Mouse (Mus musculus): ENCODE results near the gene Hist1h2bc. TPM values are rescaled to one million over a fixed set of nuclear protein-coding genes. Genes with fewer than 3 reads are reported as not detected.

Hist1h2bc gene
- polyA plus RNA-seq, 3 experiments from 2014 or later = 0.52 to 3.6 (median 3.3) TPM

- ATAC-seq = peak; percentile 70
These were observed 54.7 kb downstream of the Hist1h2bc start, which contains the start of gene Hist1h1c for GRCm38 (mm10) chr13:23738677-23739068. Hist1h1c (plus strand) TSS chr13:23738808.

- peak; percentile 86 for ATAC-seq
These were observed 55.3 kb downstream of the Hist1h2bc start for GRCm38 (mm10) chr13:23739069-23739921.

GRCm38 (mm10) chr13:23739922-23740252, 55.9 kb downstream of the Hist1h2bc start:
- peak; percentile 58 for ATAC-seq

- no peak for ATAC-seq
These were observed 56.3 kb downstream of the Hist1h2bc start for GRCm38 (mm10) chr13:23740256-23740840.

GRCm38 (mm10) chr13:23740910-23741309, 56.9 kb downstream of the Hist1h2bc start:
- no peak for ATAC-seq

- no peak for ATAC-seq
These were observed 58.0 kb downstream of the Hist1h2bc start for GRCm38 (mm10) chr13:23742007-23742406.

Other genes starting within 250 kb of the Hist1h2bc start
- gene Btn1a1, start 218.3 kb upstream of the Hist1h2bc start, polyA plus RNA-seq (2017; shearing (Covaris generic)) = not detected
- not detected for gene Btn2a2, start 195.3 kb upstream of the Hist1h2bc start, polyA plus RNA-seq (2017; shearing (Covaris generic))
- gene Hist1h4h, start 153.1 kb upstream of the Hist1h2bc start, polyA plus RNA-seq (2017; shearing (Covaris generic)) = 1 to 10 TPM; 3.9 to 8.3 (median 7.0) TPM
- gene Hist1h2af, start 150.3 kb upstream of the Hist1h2bc start, polyA plus RNA-seq (2017; shearing (Covaris generic)) = not detected
- gene Hist1h3g, start 148.8 kb upstream of the Hist1h2bc start, polyA plus RNA-seq (2017; shearing (Covaris generic)) = 1 to 10 TPM in 1 of 3 experiments, not detected in 2; 1.5 TPM
- gene Hist1h2bh, start 140.8 kb upstream of the Hist1h2bc start, polyA plus RNA-seq (2017; shearing (Covaris generic)) = under 1 TPM in 2 of 3 experiments, not detected in 1; 0.38 to 0.89 TPM
- gene Hist1h3f, start 140.1 kb upstream of the Hist1h2bc start, polyA plus RNA-seq (2017; shearing (Covaris generic)) = 1 to 10 TPM in 1 of 3 experiments, under 1 TPM in 2; 0.73 to 1.5 (median 0.74) TPM
- 1 to 10 TPM in 1 of 3 experiments, not detected in 2; 3.2 TPM for gene Hist1h4f, start 132.6 kb upstream of the Hist1h2bc start, polyA plus RNA-seq (2017; shearing (Covaris generic))
- under 1 TPM; 0.20 to 0.36 (median 0.34) TPM for gene Hist1h1d, start 130.9 kb upstream of the Hist1h2bc start, polyA plus RNA-seq (2017; shearing (Covaris generic))
- 1 to 10 TPM in 2 of 3 experiments, under 1 TPM in 1; 0.89 to 4.0 (median 4.0) TPM for gene Hist1h3e, start 121.8 kb upstream of the Hist1h2bc start, polyA plus RNA-seq (2017; shearing (Covaris generic))
- 100 to 1,000 TPM in 1 of 3 experiments, 10 to 100 TPM in 1, 1 to 10 TPM in 1; 5.9 to 223 (median 14.6) TPM for gene Hist1h2ae, start 113.0 kb upstream of the Hist1h2bc start, polyA plus RNA-seq (2017; shearing (Covaris generic))
- 10 to 100 TPM in 1 of 3 experiments, 1 to 10 TPM in 2; 2.4 to 13.2 (median 9.8) TPM for gene Hist1h2bg, start 112.8 kb upstream of the Hist1h2bc start, polyA plus RNA-seq (2017; shearing (Covaris generic))
- gene Hist1h2bf, start 110.0 kb upstream of the Hist1h2bc start, polyA plus RNA-seq (2017; shearing (Covaris generic)) = not detected
- gene Hist1h2ad, start 109.8 kb upstream of the Hist1h2bc start, polyA plus RNA-seq (2017; shearing (Covaris generic)) = under 1 TPM in 1 of 3 experiments, not detected in 2; 0.99 TPM
- gene Hist1h3d, start 108.4 kb upstream of the Hist1h2bc start, polyA plus RNA-seq (2017; shearing (Covaris generic)) = 1 to 10 TPM in 1 of 3 experiments, under 1 TPM in 1, not detected in 1; 0.56 to 1.3 TPM
- gene Hist1h4d, start 102.6 kb upstream of the Hist1h2bc start, polyA plus RNA-seq (2017; shearing (Covaris generic)) = 10 to 100 TPM; 20.7 to 55.4 (median 27.7) TPM
- 1 to 10 TPM in 2 of 3 experiments, under 1 TPM in 1; 0.92 to 3.6 (median 3.0) TPM for gene Hist1h2be, start 63.1 kb upstream of the Hist1h2bc start, polyA plus RNA-seq (2017; shearing (Covaris generic))
- 10 to 100 TPM in 1 of 3 experiments, 1 to 10 TPM in 2; 6.7 to 25.3 (median 9.4) TPM for gene Hist1h1e, start 61.6 kb upstream of the Hist1h2bc start, polyA plus RNA-seq (2017; shearing (Covaris generic))
- gene Hist1h2ac, start 251 bp upstream of the Hist1h2bc start, polyA plus RNA-seq (2017; shearing (Covaris generic)) = under 1 TPM; 0.43 to 0.47 (median 0.47) TPM
- not detected for gene Hist1h1t, start 11.6 kb downstream of the Hist1h2bc start, polyA plus RNA-seq (2017; shearing (Covaris generic))
- 1 to 10 TPM; 2.1 to 9.3 (median 4.2) TPM for gene Hist1h4c, start 14.3 kb downstream of the Hist1h2bc start, polyA plus RNA-seq (2017; shearing (Covaris generic))
- gene Hfe, start 26.7 kb downstream of the Hist1h2bc start, polyA plus RNA-seq (2017; shearing (Covaris generic)) = 1 to 10 TPM in 1 of 3 experiments, under 1 TPM in 1, not detected in 1; 0.32 to 1.7 TPM
- 10 to 100 TPM in 2 of 3 experiments, 1 to 10 TPM in 1; 8.7 to 14.8 (median 11.1) TPM for gene Hist1h1c, start 54.6 kb downstream of the Hist1h2bc start, polyA plus RNA-seq (2017; shearing (Covaris generic))
- 1 to 10 TPM in 1 of 3 experiments, not detected in 2; 2.5 TPM for gene Hist1h3c, start 61.4 kb downstream of the Hist1h2bc start, polyA plus RNA-seq (2017; shearing (Covaris generic))
- gene Hist1h2bb, start 62.5 kb downstream of the Hist1h2bc start, polyA plus RNA-seq (2017; shearing (Covaris generic)) = 1 to 10 TPM in 2 of 3 experiments, not detected in 1; 2.5 to 2.8 TPM
- 10 to 100 TPM in 1 of 3 experiments, not detected in 2; 14.8 TPM for gene Hist1h2ab, start 66.9 kb downstream of the Hist1h2bc start, polyA plus RNA-seq (2017; shearing (Covaris generic))
- gene Hist1h3b, start 68.1 kb downstream of the Hist1h2bc start, polyA plus RNA-seq (2017; shearing (Covaris generic)) = 1 to 10 TPM in 1 of 3 experiments, not detected in 2; 1.1 TPM
- 10 to 100 TPM in 1 of 3 experiments, 1 to 10 TPM in 1, not detected in 1; 4.1 to 20.2 TPM for gene Hist1h4b, start 72.8 kb downstream of the Hist1h2bc start, polyA plus RNA-seq (2017; shearing (Covaris generic))
- 1 to 10 TPM in 1 of 3 experiments, not detected in 2; 3.1 TPM for gene Hist1h4a, start 77.0 kb downstream of the Hist1h2bc start, polyA plus RNA-seq (2017; shearing (Covaris generic))
- gene Hist1h3a, start 78.2 kb downstream of the Hist1h2bc start, polyA plus RNA-seq (2017; shearing (Covaris generic)) = 1 to 10 TPM in 1 of 3 experiments, not detected in 2; 1.6 TPM
- 1 to 10 TPM; 2.5 to 6.1 (median 3.4) TPM for gene Hist1h1a, start 79.5 kb downstream of the Hist1h2bc start, polyA plus RNA-seq (2017; shearing (Covaris generic))
- gene Trim38, start 85.7 kb downstream of the Hist1h2bc start, polyA plus RNA-seq (2017; shearing (Covaris generic)) = not detected
- gene Slc17a2, start 122.8 kb downstream of the Hist1h2bc start, polyA plus RNA-seq (2017; shearing (Covaris generic)) = not detected
- not detected for gene Slc17a3, start 155.2 kb downstream of the Hist1h2bc start, polyA plus RNA-seq (2017; shearing (Covaris generic))
- gene Slc17a1, start 183.6 kb downstream of the Hist1h2bc start, polyA plus RNA-seq (2017; shearing (Covaris generic)) = not detected
- under 1 TPM in 1 of 3 experiments, not detected in 2; 0.12 TPM for gene Slc17a4, start 230.8 kb downstream of the Hist1h2bc start, polyA plus RNA-seq (2017; shearing (Covaris generic))
- not detected for gene Hist1h2ba, start 250.0 kb downstream of the Hist1h2bc start, polyA plus RNA-seq (2017; shearing (Covaris generic))

All from inflammation-experienced regulatory T-cells, adult 6 months (primary cell).